Mouse (Mus musculus) naive thymus-derived CD4-positive, alpha-beta T cell, adult 2 months (primary cell): ENCODE measurements around the gene Pip5k1b.

Experiments
- DNase-seq: peaks from one replicate; pipeline ENCODE4 v3.0.0-alpha.2; 2011; ENCODE audit warnings: low read depth

Gene Pip5k1b

DNA sequence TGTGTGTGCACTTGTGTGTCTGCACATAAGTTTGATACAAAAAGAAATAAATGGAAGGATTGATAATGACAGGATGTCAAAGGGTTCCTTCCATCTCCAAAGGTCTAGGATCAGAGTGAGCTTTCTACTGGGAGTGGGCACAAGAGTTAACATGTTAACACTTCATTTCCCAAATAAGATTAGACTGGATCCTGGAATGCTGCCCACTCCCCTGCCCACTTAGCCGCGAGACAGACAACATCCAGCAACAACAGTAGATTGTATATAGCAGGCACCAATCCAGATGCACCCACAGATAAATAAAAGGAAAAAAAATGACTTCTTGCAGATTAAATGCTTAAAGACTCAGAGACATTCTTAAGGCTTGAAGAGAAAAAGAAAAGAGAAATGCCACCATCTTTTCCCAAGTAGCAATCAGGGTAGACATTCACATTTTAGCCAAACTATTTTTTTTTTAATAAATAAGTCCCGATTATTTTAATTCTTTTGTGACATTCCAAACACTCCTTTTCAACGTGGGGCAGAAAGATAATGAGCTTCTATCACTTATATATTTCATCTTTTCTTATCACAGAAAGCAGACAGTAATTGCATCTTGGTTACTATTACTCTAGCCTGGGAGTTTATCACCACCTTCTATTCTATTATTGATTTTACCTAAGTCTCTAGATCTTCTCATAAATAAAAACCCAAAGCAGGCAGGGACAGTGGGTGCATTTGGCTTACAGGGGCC lies 219.9 kb downstream of the Pip5k1b start:
- no peak for DNase-seq

DNA sequence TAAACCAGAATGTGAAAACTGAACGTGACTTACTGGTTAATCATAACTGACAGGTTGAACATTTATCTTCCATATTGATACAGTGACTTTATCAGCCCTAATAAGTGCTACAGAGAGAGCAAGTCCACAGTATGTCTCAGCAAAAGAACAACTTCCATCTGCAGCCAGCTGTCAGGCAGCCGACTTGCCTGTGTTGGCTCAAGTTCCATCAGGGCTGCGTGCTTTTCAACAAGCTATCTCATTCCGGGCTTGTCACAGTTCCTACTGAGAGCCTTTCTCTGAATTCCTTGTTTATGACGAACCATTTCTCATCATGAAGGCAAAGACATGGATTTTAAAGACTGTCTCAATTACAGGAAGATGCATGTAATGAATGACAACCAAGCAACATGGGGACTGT lies 222.7 kb downstream of the Pip5k1b start:
- no peak for DNase-seq

DNA sequence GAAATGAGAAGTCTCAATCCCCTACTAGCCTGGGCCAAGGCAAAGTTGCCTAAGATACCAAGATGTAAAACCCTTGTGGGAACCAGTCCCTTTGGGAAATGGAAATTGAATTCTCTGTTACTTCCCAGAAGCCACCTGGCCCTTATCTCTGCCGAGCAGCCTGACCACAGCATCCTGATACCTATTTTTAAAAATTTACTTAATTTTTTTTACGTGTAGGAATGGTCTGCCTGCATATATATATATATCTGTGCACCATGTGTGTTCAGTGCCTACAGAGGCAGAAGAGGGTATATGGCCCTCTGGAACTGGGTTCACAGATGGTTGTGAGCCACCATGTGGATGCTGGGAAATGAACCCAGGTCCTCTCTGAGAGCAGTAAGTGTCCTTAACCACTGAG lies 224.4 kb downstream of the Pip5k1b start:
- no peak for DNase-seq

DNA sequence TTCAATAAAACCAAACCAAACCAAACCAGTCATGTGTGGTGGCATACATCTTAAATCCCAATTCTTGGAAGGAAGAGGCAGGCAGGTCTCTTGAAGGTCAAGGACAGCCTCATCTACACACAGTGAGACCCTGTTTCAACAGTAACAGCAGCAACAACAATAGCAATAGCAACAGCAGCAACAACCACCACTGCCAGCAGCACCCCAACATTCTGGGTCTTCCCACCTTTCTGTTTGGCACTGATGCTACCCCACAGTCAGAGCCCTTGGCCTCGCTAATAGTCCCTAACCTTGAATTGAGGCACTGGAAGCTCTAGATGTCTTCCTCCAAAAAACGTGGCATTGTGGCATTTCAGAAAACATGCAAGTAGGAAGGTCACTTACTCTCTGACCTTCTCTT lies 225.3 kb downstream of the Pip5k1b start:
- DNase-seq = no peak

DNA sequence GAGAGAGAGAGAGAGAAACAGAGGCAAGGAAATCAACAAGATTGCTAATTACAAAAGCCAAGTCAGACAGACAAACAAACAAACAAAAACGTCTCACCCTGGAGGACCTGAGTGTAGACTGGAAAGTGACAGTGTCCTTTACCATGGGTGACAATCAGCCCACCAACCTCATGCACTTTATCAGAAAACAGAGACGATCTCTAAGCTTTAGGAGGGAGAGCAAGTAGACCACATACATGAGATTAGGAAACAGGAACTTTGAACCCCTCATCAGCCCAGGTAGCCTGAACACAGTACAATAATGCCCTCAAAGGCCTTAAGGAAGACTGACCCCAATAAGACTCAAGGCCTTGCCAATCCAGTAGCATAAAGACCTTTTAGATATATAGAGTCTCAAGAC lies 227.8 kb downstream of the Pip5k1b start:
- DNase-seq = no peak

DNA sequence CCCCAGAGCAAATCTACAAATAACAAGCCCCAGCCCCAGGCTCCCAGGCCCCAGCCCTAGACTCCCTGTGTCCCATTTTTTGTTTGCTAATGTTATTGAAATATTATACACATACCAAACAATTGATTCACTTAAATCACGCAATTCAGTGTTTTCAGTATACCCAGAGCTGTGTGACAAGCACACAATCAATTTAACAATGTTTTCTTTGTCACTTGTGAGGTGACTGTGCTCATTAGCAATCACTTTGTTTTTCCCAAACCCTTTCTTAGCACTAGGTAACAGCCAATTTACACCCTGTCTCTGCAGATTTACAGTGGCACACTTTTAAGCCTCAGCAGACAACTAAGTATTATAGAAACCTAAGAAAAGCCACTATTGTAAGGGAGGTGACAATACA lies 228.7 kb downstream of the Pip5k1b start:
- DNase-seq = no peak

DNA sequence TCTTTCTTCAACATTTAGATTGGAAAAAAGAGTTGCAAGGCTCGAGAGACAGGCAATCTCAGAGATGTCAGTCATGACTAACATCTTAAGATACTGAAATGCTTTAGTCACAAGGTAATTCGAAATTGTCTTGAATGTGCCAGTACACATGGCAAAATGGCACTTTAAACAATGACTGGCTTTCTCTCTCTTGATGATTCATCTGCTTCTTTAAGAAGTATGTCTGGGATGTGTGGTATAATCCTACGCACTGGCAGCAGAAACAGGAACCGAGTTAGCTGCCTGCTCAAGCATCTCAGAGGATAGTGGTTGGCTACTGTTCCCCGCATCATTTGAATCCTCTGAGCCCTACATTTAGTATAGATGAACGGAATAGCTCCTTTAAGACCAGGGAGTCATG lies 230.0 kb downstream of the Pip5k1b start:
- DNase-seq = no peak

DNA sequence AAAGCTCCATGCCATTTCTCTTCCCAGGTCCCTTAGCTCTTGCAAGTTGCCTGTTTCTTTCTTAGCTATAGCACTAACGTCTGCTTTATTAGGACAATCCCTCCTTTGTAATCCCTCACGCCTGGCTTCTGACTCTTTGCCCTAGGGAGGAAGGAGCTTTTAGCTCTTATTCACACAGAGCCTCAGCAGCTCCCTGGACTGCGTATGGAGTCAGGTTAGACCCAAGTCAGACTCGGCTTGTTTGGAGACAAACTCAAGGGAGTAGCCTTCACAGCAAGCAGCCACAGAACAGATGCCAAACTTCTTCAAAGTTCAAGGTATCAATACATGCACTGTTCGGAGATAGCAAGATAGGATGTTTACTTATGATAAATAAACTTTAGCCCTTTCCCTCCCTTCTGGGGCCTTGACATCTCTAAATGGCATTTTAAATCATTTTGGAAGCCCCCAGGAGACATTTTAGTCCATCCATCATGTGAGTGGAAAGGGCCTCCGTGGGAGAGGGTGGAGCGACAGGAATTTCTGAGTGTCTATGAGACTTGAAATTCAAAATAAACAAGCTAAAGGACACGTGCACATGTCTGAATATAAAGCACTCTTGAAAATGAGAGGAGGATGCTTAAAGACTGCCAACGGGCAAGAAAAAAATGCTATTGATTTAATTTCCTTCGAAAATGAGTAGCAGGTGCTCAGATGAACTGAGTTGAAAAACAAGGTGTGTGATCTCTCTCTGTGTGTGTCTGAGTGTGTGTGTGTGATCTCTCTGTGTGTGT lies 231.6 kb downstream of the Pip5k1b start:
- DNase-seq = no peak

DNA sequence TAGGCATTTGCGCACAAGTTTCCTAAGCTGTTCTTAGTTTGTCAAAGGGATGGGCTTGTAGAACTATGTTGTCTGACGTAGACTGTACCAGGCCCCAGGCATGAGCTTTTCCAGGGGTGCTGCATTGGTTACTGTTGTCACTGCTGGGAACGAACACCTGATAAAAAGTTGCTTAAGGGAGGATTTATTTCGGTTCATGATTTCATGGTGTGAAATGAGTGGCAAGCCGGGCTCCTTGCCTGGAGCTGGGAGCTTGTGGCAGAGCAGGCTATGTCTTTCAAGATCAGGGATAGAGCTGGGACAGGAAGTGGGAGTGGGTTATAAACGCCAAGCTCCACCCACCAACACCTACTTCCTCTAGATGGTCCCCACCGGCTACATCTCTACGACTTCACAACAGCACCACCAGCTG lies 233.8 kb downstream of the Pip5k1b start:
- no peak for DNase-seq

DNA sequence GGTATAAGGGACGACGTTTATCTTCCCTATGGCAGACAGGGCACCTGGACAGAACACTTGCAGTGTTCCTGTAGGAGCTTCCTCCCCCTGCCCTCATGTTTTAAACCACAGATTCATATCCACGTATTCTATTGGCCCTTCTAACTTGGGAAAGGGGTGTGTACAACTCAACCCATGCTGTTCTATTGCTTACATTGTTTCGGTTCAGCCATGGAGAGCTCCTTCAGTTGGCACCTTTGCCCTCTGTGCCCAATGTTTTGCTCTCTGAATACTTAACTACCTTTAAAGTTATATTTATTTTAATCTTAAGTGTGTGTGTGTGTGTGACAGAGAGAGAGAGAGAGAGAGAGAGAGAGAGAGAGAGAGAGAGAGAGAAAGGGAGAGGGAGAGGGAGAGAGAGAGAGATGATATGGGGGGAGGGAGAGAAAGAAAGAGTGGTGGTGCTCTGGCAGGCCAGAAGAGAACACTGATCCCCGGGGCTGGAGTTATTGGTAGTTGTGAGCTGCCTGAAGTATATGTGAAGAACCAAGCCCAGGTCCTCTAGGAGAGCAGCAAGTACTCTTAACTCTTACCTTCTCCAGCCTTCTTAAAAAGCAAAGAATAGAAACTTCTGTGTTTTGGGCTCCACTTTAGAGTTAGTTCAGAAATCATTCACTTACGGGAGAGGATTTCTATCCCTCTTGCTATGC lies 234.3 kb downstream of the Pip5k1b start:
- DNase-seq = no peak

DNA sequence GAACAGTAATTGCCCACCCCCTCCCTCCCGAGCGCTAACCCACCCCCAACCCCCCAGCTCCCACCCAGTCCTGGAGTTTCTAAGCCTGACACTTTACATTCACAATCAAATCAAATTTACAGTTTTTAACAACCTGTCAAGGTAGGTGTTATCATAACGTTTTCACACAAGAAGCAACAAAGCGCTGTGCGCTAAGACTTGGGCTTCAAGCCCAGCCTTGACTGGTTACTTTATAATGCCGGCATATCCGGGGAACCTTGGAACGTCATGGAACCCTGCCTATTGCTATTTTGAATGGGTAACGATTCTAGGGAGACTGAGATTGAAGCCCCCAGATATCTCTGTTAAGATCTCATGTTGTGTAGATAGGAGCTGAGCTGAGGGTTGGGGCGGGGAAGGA lies 237.5 kb downstream of the Pip5k1b start:
- no peak for DNase-seq

DNA sequence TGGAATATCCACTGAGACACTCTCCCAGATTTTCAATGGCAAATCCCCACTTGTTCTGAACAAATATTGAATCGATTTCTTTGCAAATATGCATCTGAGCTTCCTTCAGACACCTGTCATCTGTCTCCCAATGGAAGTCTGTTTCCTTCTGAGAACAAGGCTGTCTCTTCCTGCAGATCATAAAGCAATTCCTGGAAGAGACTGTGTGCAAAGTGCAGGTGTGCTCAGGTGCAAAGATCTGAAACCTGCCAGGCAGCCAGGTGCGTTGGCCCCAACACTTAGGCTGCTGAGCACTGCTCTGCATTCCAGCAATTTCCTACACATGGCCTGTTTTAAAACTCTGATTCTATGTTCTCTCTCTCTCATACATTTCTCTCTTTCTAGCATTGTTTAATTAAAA lies 237.9 kb downstream of the Pip5k1b start:
- no peak for DNase-seq

DNA sequence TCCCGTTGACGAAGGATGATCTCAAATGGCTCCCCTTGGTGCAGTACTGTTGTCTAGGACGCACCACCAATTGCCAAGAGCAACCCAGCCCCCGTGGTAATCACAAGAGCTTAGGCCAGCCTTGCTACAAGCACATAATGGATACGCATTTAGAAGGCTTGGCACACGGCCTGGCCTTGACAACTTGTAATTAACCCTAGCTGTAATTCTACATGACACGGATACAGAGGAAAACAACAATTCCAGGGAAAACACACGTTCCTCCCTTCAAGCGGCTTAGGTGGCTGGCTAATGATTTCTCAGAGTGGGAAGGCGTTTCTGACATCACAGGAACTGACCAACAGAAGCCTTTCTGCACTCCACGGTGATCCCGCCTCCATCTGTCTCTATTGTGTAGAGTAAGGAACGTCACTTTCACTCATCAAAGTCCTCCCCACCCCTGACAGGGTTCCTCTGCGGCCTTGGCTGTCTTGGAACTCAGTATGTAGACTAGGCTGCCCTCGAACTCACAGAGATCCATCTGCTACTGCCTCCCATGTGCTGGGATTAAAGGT lies 238.6 kb downstream of the Pip5k1b start:
- DNase-seq = no peak

DNA sequence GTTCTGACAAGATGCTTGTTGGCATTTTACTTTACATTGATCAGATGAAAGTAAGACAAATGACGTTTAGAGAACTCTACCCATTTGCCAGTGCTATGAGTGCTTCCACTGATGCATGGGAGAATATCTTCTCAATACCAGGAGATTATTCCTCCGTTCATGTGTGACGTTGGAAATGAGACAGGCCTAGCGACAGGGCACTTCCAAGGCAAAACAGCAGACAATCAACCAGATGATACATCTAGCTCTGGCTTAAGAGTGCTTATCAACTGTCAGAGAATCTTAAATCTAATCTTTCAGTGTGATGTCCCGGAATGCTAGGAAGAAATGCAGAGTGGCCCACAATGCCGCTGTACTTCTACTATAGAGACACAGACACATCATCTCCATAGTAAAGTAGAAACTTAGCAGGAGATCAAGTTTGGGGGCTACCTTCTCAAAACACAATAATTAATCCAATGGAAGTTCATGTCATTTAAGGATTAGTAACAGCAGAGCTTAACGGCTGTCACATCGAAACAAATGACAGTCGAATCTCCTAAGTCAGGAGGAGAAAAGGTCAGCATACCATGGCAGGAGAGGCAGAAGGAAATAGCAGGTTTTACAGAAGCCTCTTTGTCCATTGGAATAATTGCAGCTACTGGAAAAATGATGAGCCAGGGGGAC lies 239.5 kb downstream of the Pip5k1b start:
- DNase-seq = no peak

DNA sequence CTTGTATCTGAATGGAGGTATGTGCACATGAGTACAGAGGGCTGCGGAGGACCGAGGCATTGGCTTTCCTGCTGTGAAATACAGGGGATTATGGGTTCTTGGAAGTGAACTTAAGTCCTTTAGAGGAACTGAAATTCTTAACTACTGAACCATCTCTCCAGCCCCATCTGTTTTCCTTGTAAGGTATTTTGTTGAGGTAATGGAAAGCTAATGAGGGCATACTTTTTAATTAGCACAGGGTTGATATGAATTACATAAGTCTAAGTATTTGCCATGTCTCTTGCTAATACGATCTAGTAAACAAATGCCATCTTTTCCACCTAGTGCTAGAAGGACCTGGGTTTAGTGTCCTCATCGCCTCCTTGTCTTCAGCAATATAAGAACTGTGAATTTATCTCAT lies 240.4 kb downstream of the Pip5k1b start:
- no peak for DNase-seq

DNA sequence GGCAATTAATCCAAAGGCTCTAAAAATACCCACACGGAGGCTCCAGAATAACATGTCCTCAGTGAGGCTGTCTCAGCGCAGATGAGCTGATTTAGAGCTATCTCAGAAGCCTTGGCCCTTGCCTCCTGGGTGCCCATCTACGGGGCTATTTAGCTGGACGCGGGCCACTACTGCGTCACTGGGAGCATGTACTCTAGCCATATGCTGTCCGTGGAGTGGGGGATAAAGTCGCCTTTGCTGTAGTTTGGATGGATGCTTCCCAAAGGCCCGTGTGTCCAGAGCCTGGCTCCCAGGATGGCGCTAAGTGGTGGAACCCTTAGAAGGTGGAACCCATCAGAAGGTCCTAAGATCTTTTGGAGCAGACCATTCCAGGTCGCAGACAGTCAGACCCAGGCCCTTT lies 241.0 kb downstream of the Pip5k1b start:
- DNase-seq = no peak

DNA sequence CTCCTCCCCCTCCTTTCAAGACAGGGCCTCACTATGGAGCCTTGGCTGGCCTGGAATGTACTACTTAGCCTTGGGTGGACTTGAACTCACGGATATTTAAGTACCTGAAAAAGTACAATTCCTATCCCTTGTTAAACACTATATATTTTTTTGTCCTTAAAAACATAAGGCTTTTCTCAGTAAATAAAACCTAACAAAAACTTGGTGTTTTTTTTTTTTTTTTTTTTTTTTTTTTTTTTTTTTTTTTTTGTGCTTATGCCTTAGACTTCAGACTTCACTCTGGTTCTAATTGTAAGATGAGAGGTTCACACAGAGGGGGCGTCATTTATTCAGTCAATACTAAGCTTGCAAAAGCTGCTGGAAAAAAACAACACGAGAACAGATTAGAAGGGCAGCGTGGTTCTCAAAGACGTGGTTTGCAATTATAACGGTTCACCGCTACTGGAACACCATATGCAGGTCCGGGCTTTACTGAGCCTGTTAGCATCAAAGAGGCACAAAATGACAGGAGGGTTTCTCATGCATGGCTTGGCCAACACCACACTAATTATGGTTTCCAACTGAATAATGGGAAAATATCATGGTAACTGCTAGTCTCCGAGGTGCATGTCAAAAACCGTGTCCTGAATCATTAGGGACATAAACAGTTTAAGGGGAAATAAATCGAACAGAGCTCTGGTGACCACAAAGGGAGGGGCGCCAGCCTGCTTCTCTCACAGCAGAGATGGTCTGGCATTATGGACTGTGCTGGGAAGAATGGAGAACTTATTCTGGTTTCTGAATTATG lies 242.9 kb downstream of the Pip5k1b start:
- DNase-seq = no peak

DNA sequence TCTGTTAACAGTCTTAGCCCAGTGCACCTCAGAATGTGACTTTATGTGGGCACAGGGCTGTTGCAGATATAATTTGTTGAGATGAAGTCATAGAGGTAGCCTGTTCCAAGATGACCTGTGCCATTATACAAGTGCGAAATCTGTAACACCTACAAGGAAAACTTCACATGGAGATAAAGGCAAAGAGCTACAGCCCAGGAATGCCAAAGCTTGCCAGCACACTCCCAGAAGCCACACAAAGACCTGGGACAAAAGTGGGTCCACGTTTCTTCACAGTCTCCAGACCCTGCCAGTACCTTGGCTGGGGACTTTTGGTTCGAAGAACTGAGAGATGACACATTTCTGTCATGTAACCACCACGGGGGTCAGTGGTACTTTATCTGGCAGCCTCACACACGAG lies 243.6 kb downstream of the Pip5k1b start:
- no peak for DNase-seq

DNA sequence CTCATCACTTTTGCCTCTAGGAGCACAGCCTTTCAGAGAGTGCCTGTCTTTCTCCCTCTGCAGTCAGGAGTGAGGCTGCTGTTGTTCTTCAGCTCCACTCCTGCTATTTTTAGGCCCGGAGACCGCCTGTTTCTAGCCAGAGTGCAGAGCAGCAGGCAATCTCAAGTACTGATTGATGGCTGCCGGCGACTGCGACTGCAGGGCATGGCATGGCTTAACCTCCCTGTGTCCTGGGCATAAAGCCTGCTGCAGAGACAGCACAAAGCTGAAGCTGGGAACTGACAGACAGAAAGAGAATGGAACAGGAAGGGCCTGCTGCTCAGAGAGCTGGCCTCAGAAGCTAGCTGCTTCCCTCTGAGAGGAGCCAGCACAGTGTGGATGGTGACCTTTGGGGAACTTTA lies 247.4 kb downstream of the Pip5k1b start:
- no peak for DNase-seq

DNA sequence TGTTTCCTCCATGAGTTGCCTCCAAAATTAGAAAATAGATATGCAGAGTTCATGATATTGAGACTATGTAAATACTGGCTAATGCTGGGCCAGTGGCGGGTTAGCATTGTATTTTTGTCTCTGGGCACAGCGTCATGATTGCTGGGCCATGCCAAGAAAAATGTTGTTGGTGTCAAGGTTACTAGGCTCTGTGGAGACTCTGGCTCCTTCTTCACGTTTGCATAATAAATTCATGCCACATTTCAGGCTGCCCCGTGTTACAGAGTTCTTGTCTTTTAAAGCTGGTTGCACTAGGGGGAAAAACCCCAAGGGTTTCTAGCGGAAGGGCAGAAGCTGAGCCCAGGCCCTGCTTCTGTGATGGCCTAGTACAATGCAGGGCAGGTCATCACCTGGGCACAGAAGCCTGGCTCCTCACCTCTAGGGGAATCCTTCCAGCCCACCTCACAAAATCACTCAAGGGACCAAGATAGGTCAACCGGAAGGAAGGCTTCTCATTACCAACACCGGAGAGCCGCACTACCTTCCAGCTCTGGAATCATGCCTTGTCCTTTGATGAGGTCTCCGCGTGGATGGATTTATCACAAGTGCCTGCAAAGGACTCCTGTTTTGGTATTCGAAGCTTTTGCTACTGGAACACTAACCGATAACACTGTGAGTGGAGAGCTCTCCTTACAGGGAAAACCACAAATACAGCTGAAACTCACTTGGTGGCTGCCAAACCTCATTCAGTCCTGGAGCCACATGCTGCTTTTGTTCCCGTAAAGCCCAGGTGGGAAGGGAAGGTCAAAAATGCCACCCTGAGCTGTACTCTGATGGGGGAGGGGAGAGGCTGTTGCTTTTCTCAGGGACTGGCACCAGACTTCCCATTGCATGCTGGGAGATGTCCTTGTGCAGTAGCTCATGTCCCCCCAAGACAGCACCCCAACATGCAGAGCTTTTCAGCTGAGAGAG lies 248.1 kb downstream of the Pip5k1b start:
- no peak for DNase-seq
